Mouse (Mus musculus) left cerebral cortex, adult 11 months (tissue): Measurements from ENCODE around the gene Wfdc21.

ENCODE experiments used
- DNase-seq: peaks from one replicate; pipeline ENCODE4 v3.0.0; 2022; ENCODE audit warnings: low spot score

Wfdc21 gene

GRCm38 (mm10) chr11:83746681-83747080 is at the start of gene Wfdc21:
Gene Wfdc21, plus strand, starts transcription at chr11:83746940.
- no peak for DNase-seq

- no peak for DNase-seq
These were observed 43.0 kb upstream of the Wfdc21 start, which contains the start of gene Wfdc17 for GRCm38 (mm10) chr11:83703705-83704104. Gene Wfdc17, plus strand, starts transcription at chr11:83703991.

- DNase-seq: peak; percentile 5
These were observed 38.0 kb upstream of the Wfdc21 start, which contains the start of gene Wfdc18 for GRCm38 (mm10) chr11:83708715-83709114. Gene Wfdc18, plus strand, starts transcription at chr11:83709015.

- no peak for DNase-seq
These were observed 37.1 kb upstream of the Wfdc21 start for GRCm38 (mm10) chr11:83709683-83710082.

GRCm38 (mm10) chr11:83712671-83713070 is 34.1 kb upstream of the Wfdc21 start:
- no peak for DNase-seq

- no peak for DNase-seq
These were observed 32.8 kb upstream of the Wfdc21 start for GRCm38 (mm10) chr11:83713925-83714324.

GRCm38 (mm10) chr11:83717042-83717665 is 29.6 kb upstream of the Wfdc21 start:
- DNase-seq: no peak

- DNase-seq: no peak
These were observed 26.0 kb upstream of the Wfdc21 start for GRCm38 (mm10) chr11:83720766-83721165.

GRCm38 (mm10) chr11:83728757-83729432 is 17.8 kb upstream of the Wfdc21 start:
- DNase-seq: no peak

- no peak for DNase-seq
These were observed 15.6 kb upstream of the Wfdc21 start for GRCm38 (mm10) chr11:83731116-83731515.

GRCm38 (mm10) chr11:83733071-83733640 is 13.6 kb upstream of the Wfdc21 start:
- no peak for DNase-seq

GRCm38 (mm10) chr11:83734215-83734614 is 12.5 kb upstream of the Wfdc21 start:
- DNase-seq: no peak

GRCm38 (mm10) chr11:83735881-83736280 is 10.9 kb upstream of the Wfdc21 start:
- DNase-seq: no peak

GRCm38 (mm10) chr11:83737109-83737558 is 9.6 kb upstream of the Wfdc21 start:
- DNase-seq: no peak

GRCm38 (mm10) chr11:83739241-83739640 is 7.5 kb upstream of the Wfdc21 start:
- peak; percentile 62 for DNase-seq

- no peak for DNase-seq
These were observed 6.2 kb upstream of the Wfdc21 start for GRCm38 (mm10) chr11:83740443-83740991.

- no peak for DNase-seq
These were observed 4.9 kb upstream of the Wfdc21 start for GRCm38 (mm10) chr11:83741841-83742240.

GRCm38 (mm10) chr11:83742731-83743355 is 3.9 kb upstream of the Wfdc21 start:
- DNase-seq: no peak

- DNase-seq: no peak
These were observed 3.2 kb upstream of the Wfdc21 start for GRCm38 (mm10) chr11:83743525-83743924.

- no peak for DNase-seq
These were observed 588 bp upstream of the Wfdc21 start for GRCm38 (mm10) chr11:83746152-83746551.

- no peak for DNase-seq
These were observed 881 bp downstream of the Wfdc21 start for GRCm38 (mm10) chr11:83747376-83748265.
